Mouse (Mus musculus) CH12.LX (cell line): Measurements from ENCODE around the gene Evi5l. TPM values are rescaled to one million over a fixed set of nuclear protein-coding genes. Genes with fewer than 3 reads are reported as not detected.

Experiments
- DNase-seq: peaks from one replicate; pipeline ENCODE4 v3.0.0-alpha.2; 2013; ENCODE audit errors: extremely low read depth
- H3K27ac ChIP-seq: 2 replicates; pipeline ENCODE4 v1.5.1; 2012; ENCODE audit warnings: low read depth, mild to moderate bottlenecking, control low read depth, moderate library complexity; ENCODE audit not compliant: insufficient read depth
- H3K27me3 ChIP-seq: replicated peaks from 2 replicates; pipeline ENCODE3; 2012; ENCODE audit warnings: inconsistent platforms
- H3K36me3 ChIP-seq, 2 experiments: replicated peaks in 1 of 2; 2 replicates each; pipeline versions ENCODE3 to v1.6.1; 2012; ENCODE audit warnings: inconsistent platforms in 1 of 2, low read length in 1 of 2, mild to moderate bottlenecking in 1 of 2, mixed read lengths in 1 of 2, moderate library complexity in 1 of 2; ENCODE audit not compliant: control insufficient read depth in 1 of 2, insufficient read depth in 1 of 2
- H3K4me1 ChIP-seq, 2 experiments: 2 replicates each; pipeline ENCODE4 v1.6.1; 2012; ENCODE audit warnings: inconsistent platforms in 1 of 2, moderate library complexity in 1 of 2; ENCODE audit not compliant: insufficient read depth in 2 of 2, control insufficient read depth in 1 of 2
- H3K4me2 ChIP-seq: 2 replicates; pipeline ENCODE4 v1.6.1; 2012; ENCODE audit warnings: low read depth, mild to moderate bottlenecking, control low read depth; ENCODE audit not compliant: poor library complexity, insufficient read depth, severe bottlenecking
- H3K4me3 ChIP-seq, 3 experiments: fragments of 150-350 bp in 1 of 3; sonication (generic) in 1 of 3; replicated peaks in 1 of 3; 2 replicates each; pipeline versions ENCODE3 to v1.5.1; 2011 to 2012; ENCODE audit warnings: low read depth in 2 of 3, low read length in 2 of 3, mild to moderate bottlenecking in 2 of 3, moderate library complexity in 2 of 3, control low read depth in 1 of 3, improper control_type of control experiment in 1 of 3, inconsistent platforms in 1 of 3, mixed read lengths in 1 of 3; ENCODE audit not compliant: poor library complexity in 1 of 3
- H3K79me2 ChIP-seq: replicated peaks from 2 replicates; pipeline ENCODE4 v1.6.1; 2012; ENCODE audit warnings: mild to moderate bottlenecking, moderate library complexity; ENCODE audit not compliant: control insufficient read depth, poor library complexity, insufficient read depth, severe bottlenecking; ENCODE audit errors: extremely low read depth
- H3K9ac ChIP-seq: 2 replicates; pipeline ENCODE4 v1.6.1; 2012; ENCODE audit warnings: low read depth, mild to moderate bottlenecking, control low read depth, moderate library complexity; ENCODE audit not compliant: insufficient read depth
- H3K9me3 ChIP-seq: replicated peaks from 2 replicates; pipeline ENCODE3; 2012; ENCODE audit warnings: low read length, inconsistent platforms, mixed read lengths
- BHLHE40 ChIP-seq: IDR thresholded peaks from 2 replicates; pipeline ENCODE4 v1.6.1; 2011; ENCODE audit warnings: mild to moderate bottlenecking, low read depth, low read length, improper control_type of control experiment
- CHD1 ChIP-seq: IDR thresholded peaks from 2 replicates; pipeline ENCODE4 v1.6.1; 2012; ENCODE audit warnings: low read depth, low read length, improper control_type of control experiment, inconsistent platforms
- CHD2 ChIP-seq: IDR thresholded peaks from 2 replicates; pipeline ENCODE4 v1.6.1; 2011; ENCODE audit warnings: low read length, improper control_type of control experiment
- CTCF ChIP-seq, 2 experiments: IDR thresholded peaks in 1 of 2; conservative IDR thresholded peaks in 1 of 2; 2 replicates each; pipeline ENCODE4 v1.5.1; 2011 to 2012; ENCODE audit warnings: low read depth in 2 of 2, low read length in 2 of 2, improper control_type of control experiment in 1 of 2, inconsistent platforms in 1 of 2, mild to moderate bottlenecking in 1 of 2, moderate library complexity in 1 of 2
- E2F4 ChIP-seq: IDR thresholded peaks from 2 replicates; pipeline ENCODE4 v1.6.1; 2011; ENCODE audit warnings: low read depth, low read length, improper control_type of control experiment; ENCODE audit not compliant: insufficient replicate concordance
- ELF1 ChIP-seq: IDR thresholded peaks from 2 replicates; pipeline ENCODE4 v1.6.1; 2014; ENCODE audit warnings: low read depth, mild to moderate bottlenecking, inconsistent platforms, low read length, improper control_type of control experiment
- EP300 ChIP-seq: IDR thresholded peaks from 2 replicates; pipeline ENCODE4 v1.6.1; 2011; ENCODE audit warnings: low read length, improper control_type of control experiment
- GABPA ChIP-seq: IDR thresholded peaks from 2 replicates; pipeline ENCODE4 v1.6.1; 2012; ENCODE audit warnings: low read depth, low read length, improper control_type of control experiment, inconsistent platforms; ENCODE audit not compliant: insufficient replicate concordance
- KAT2A ChIP-seq: IDR thresholded peaks from 2 replicates; pipeline ENCODE4 v1.6.1; 2012; ENCODE audit warnings: low read length, improper control_type of control experiment, inconsistent platforms; ENCODE audit not compliant: insufficient replicate concordance
- MAX ChIP-seq: IDR thresholded peaks from 2 replicates; pipeline ENCODE4 v1.6.1; 2011; ENCODE audit warnings: low read length, improper control_type of control experiment
- MYC ChIP-seq: IDR thresholded peaks from 2 replicates; pipeline ENCODE4 v1.6.1; 2011; ENCODE audit warnings: low read depth, mild to moderate bottlenecking, improper control_type of control experiment, low read length
- NELFE ChIP-seq: IDR thresholded peaks from 2 replicates; pipeline ENCODE4 v1.6.1; 2011; ENCODE audit warnings: low read depth, low read length, improper control_type of control experiment
- POLR2A ChIP-seq: IDR thresholded peaks from 2 replicates; pipeline ENCODE4 v1.6.1; 2011; ENCODE audit warnings: low read depth, mild to moderate bottlenecking, improper control_type of control experiment, low read length
- UBTF ChIP-seq: IDR thresholded peaks from 2 replicates; pipeline ENCODE4 v1.6.1; 2012; ENCODE audit warnings: low read depth, mild to moderate bottlenecking, inconsistent platforms, low read length, improper control_type of control experiment, moderate library complexity
- USF1 ChIP-seq: IDR thresholded peaks from 2 replicates; pipeline ENCODE4 v1.6.1; 2014; ENCODE audit warnings: low read depth, mild to moderate bottlenecking, inconsistent platforms, low read length, improper control_type of control experiment
- USF2 ChIP-seq: conservative IDR thresholded peaks from 2 replicates; pipeline ENCODE4 v1.6.1; 2011; ENCODE audit warnings: low read depth, low read length, improper control_type of control experiment
- ZC3H11A ChIP-seq: IDR thresholded peaks from 2 replicates; pipeline ENCODE4 v1.6.1; 2012; ENCODE audit warnings: low read depth, mild to moderate bottlenecking, inconsistent platforms, low read length, improper control_type of control experiment
- ZKSCAN1 ChIP-seq: IDR thresholded peaks from 2 replicates; pipeline ENCODE4 v1.6.1; 2012; ENCODE audit warnings: low read depth, inconsistent platforms, low read length, improper control_type of control experiment, borderline replicate concordance
- ZMIZ1 ChIP-seq: IDR thresholded peaks from 2 replicates; pipeline ENCODE4 v1.6.1; 2012; ENCODE audit warnings: low read depth, mild to moderate bottlenecking, inconsistent platforms, low read length, improper control_type of control experiment
- ZNF384 ChIP-seq: IDR thresholded peaks from 2 replicates; pipeline ENCODE4 v1.6.1; 2012; ENCODE audit warnings: low read depth, low read length, improper control_type of control experiment, inconsistent platforms
- dilution Hi-C: fragments of 300-500 bp; cut with MboI; formaldehyde crosslinking; loops from 2 replicates; pipeline ENCODE4 v1.14.3; 2020; ENCODE audit warnings: low sequenced_read_pairs; ENCODE audit not compliant: extremely low pct_unique_long_range_greater_than_20kb, extremely low pct_ligation_motif_present
- in situ Hi-C: fragments of 300-500 bp; cut with MboI; formaldehyde crosslinking; loops from 3 replicates; pipeline ENCODE4 v1.14.3; 2019; ENCODE audit warnings: low sequenced_read_pairs, low pct_ligation_motif_present, low pct_unique_long_range_greater_than_20kb, mixed read lengths
- polyA plus RNA-seq: library from polyadenylated mRNA; unstranded; fragments of >175 nt; gene quantifications from 2 replicates; pipeline ENCODE4 v1.2.1, GENCODE M21; 2012; ENCODE audit warnings: low read depth; ENCODE audit not compliant: insufficient read length
- total RNA-seq, 2 experiments: library from RNA; depleted of rRNA; stranded (reverse); fragments of 300-350 nt in 1 of 2; fragments of >200 nt in 1 of 2; gene quantifications; 2 replicates each; pipeline ENCODE4 v1.2.3; 2012 to 2014

Evi5l gene
- total and polyA plus RNA-seq, 3 experiments, result 2.2 to 6.6 (median 3.6) TPM

DNA sequence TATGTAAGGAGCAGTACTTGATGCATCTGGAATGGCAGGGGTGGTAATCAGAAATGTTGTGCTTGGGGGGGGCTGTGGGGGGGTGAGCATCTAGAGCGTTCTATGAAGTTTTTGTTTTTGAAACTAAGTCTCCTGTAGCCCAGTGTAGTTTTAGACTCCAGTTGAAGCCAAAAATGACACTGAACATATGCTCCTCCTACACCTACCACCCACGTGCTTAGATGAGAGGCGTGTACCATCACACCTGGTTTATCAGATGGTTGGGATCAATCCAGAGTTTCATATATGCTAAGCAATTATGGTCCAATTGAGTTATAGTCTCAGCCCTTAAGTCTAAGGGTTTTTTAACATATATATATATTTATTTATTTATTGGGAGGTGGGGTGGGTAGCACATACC, 53.2 kb downstream of the Evi5l start:
- Histone ChIP-seq H3K4me2 (no peak overlapping the region), H3K36me3 (no peaks in the 10 kb centered on the region), H3K27me3 (peaks cover 2% of the 10 kb centered on the region), H3K4me1 (peaks cover 2 to 7% of the 10 kb centered on the region in 2 experiments), H3K4me3 (no peak overlapping the region), H3K9me3 (no peaks in the 10 kb centered on the region), H3K9ac (no peak overlapping the region), H3K27ac (no peak overlapping the region), H3K79me2 (no peaks in the 10 kb centered on the region)
- in situ Hi-C loops, result no loop called here
- dilution Hi-C loops, result no loop called here
- DNase-seq, result no peak
- no peak for TF ChIP-seq MAX
- no peak for TF ChIP-seq CHD1
- no peak for TF ChIP-seq GABPA
- TF ChIP-seq MYC, result no peak
- TF ChIP-seq USF1, result no peak
- TF ChIP-seq NELFE, result no peak
- no peak for TF ChIP-seq CTCF (conservative IDR thresholded peaks at IDR 0.05 in 1 of 2, IDR thresholded peaks at IDR 0.05 in 1 of 2; ENCODE audit: low read depth in 2 of 2, low read length in 2 of 2)
- no peak for TF ChIP-seq BHLHE40
- no peak for TF ChIP-seq CHD2
- no peak for TF ChIP-seq USF2
- TF ChIP-seq E2F4, result no peak
- TF ChIP-seq ZC3H11A, result no peak

- TF ChIP-seq KAT2A, result no peak
- Histone ChIP-seq H3K4me1 (no peaks in the 10 kb centered on the region), H3K36me3 (no peaks in the 10 kb centered on the region), H3K4me3 (no peak overlapping the region), H3K79me2 (no peaks in the 10 kb centered on the region), H3K27me3 (peaks cover 2% of the 10 kb centered on the region), H3K27ac (no peak overlapping the region), H3K4me2 (no peak overlapping the region), H3K9me3 (no peaks in the 10 kb centered on the region), H3K9ac (no peak overlapping the region)
- dilution Hi-C loops, result no loop called here
- in situ Hi-C loops, result no loop called here
- DNase-seq, result no peak
These were observed 55.7 kb downstream of the Evi5l start for GRCm38 (mm10) chr8:4222059-4222458.

DNA sequence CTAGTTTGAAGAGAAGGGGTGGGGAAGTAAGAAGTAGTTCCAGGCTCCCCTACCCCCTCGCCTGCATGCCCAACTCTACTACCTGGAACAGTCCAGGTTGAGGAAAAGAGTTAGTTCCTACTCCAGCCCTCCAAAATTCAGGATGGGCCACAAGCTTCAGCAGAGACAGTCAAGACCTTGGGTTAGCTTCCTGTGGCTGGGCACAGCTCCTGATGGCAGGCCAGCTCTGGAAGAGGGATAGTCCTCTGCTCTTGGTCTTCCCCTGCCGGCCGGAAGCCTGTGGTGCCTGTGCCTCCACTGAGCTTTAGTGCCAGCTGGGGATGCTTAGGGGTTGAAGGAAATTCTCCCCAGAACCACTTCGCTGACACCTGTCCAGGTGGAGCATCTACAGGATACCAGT, 60.0 kb downstream of the Evi5l start:
- no peak overlapping the region for H3K9ac ChIP-seq
- TF ChIP-seq CHD2, result no peak
- TF ChIP-seq ELF1, result no peak
- TF ChIP-seq EP300, result no peak
- no peak for TF ChIP-seq ZMIZ1
- no peak for TF ChIP-seq ZNF384
- no peak for TF ChIP-seq ZKSCAN1
- no peak for TF ChIP-seq POLR2A
- TF ChIP-seq ZC3H11A, result no peak
- TF ChIP-seq UBTF, result no peak
- H3K4me2 ChIP-seq, result no peak overlapping the region
- dilution Hi-C loops (no loop called here), in situ Hi-C loops (no loop called here)
- no peaks in the 10 kb centered on the region for H3K79me2 ChIP-seq
- no peaks in the 10 kb centered on the region for H3K36me3 ChIP-seq
- H3K4me1 ChIP-seq, result peaks cover 0 to 4% of the 10 kb centered on the region in 2 experiments; a peak in 1 of 4 replicates
- H3K4me3 ChIP-seq, result no peak overlapping the region
- no peak overlapping the region for H3K27ac ChIP-seq
- no peak for DNase-seq
- no peaks in the 10 kb centered on the region for H3K9me3 ChIP-seq
- H3K27me3 ChIP-seq, result peaks cover 16% of the 10 kb centered on the region
